ENCODE assay signal across 30 mouse cellular contexts in the genomic region with DNA sequence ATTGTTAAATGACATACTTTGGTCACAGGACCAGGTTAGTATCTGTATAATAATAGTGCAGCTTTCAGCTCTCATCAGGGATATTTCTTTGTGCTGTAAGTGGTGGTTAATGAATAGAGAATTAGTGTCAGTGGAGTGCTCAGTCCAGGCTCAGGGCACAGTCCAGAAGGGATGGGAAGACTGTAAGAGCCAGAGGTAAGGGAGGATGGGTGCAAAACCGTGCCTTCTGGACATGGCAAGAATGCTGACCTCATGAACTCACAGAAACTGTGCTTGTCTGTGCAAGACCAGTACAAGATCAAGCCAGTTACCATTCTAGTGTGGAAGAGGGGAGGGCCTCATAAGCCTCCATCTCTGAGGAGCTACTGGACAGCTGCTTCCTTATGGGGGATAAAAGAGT.
DNase-seq lines count a peak whose midpoint lies in the region; ATAC-seq and TF ChIP-seq lines count a peak whose summit lies in the region.
"Had no signal": no experiment of that assay in that cellular context is flagged by ENCODE, and none has a peak within 500 bp of the region (broad histone marks: within the 10 kb centered on the region; RNA-seq: fewer than 3 reads in every experiment).

No protein-coding gene starts in this region.

- no peaks in the 10 kb centered on the region for H3K36me3 ChIP-seq in kidney, adult 2 months (ENCODE audit: control insufficient read depth, insufficient read depth, low read length)
- H3K36me3 ChIP-seq in kidney, embryonic 16.5 days (ENCODE audit: insufficient read depth, low read length), result no peaks in the 10 kb centered on the region
- no peaks in the 10 kb centered on the region for H3K36me3 ChIP-seq in myocyte (ENCODE audit: control insufficient read depth, insufficient read depth)
- H3K36me3 ChIP-seq: embryonic facial prominence, embryonic 10.5 days; embryonic facial prominence, embryonic 13.5 days; heart, embryonic 12.5 days; heart, embryonic 15.5 days; hindbrain, embryonic 10.5 days; hindbrain, embryonic 13.5 days had no signal

- peaks cover 3% of the 10 kb centered on the region; the same call in 1 of the 2 replicates for H3K9me3 ChIP-seq in kidney, embryonic 16.5 days (ENCODE audit: low read length)
- H3K9me3 ChIP-seq: embryonic facial prominence, embryonic 10.5 days; embryonic facial prominence, embryonic 13.5 days; forebrain, embryonic 13.5 days; heart, embryonic 15.5 days; hindbrain, embryonic 10.5 days; hindbrain, embryonic 13.5 days had no signal

- no peak for TF ChIP-seq CTCF in kidney, adult 2 months (conservative IDR thresholded peaks at IDR 0.05; ENCODE audit: insufficient read depth, insufficient read length, low read depth, low read length)

- 53% methylated on average over 1 of the region's 1 CpGs for WGBS in kidney, adult 2 months
- 84% methylated on average over 1 of the region's 1 CpGs for WGBS in kidney, embryonic 16.5 days

- H3K79me2 ChIP-seq in myocyte (ENCODE audit: control insufficient read depth, insufficient read depth), result no peaks in the 10 kb centered on the region

- no peak overlapping the region for H3K4me2 ChIP-seq in kidney, embryonic 16.5 days (replicated peaks; ENCODE audit: low read depth, low read length)
- no peak overlapping the region for H3K4me2 ChIP-seq in myocyte (ENCODE audit: low read depth)
- H3K4me2 ChIP-seq: embryonic facial prominence, embryonic 13.5 days; forebrain, embryonic 13.5 days; heart, embryonic 12.5 days; heart, embryonic 15.5 days; hindbrain, embryonic 13.5 days had no signal

- H3ac ChIP-seq in myocyte (ENCODE audit: control insufficient read depth, insufficient read length), result no peak overlapping the region

- peak; percentile 64 for ATAC-seq in kidney, embryonic 16.5 days (ENCODE audit: low FRiP score, low TSS enrichment)
- ATAC-seq: activated CD4-positive, CD25-positive, alpha-beta regulatory T cell, adult 4 months; forebrain, embryonic 13.5 days; forebrain, embryonic 16.5 days; hindbrain, postnatal 0 days had no signal

- DNase-seq in kidney, adult 2 months, result peak; percentile 78
- no peak for DNase-seq in kidney, postnatal 4 days
- DNase-seq in kidney, postnatal 14 days, result peak; percentile 17
- DNase-seq in gastrocnemius, postnatal 36 days, result no peak
- DNase-seq in spleen, postnatal 14 days (ENCODE audit: low spot score in 2 of 2), result no peak
- no peak for DNase-seq in c-Kit-positive CD71-positive TER-119-positive erythroid progenitor cells, embryonic 14.5 days (ENCODE audit: low spot score)
- DNase-seq: adrenal gland, adult 8-10 months; adrenal gland, postnatal 25 days; cerebellum, adult 18-20 months; cerebellum, adult 9-11 months; cerebellum, postnatal 25 days; embryo, embryonic 11 days; gastrocnemius, adult 2 months; gastrocnemius, postnatal 14 days; heart, adult 18-20 months; heart, postnatal 10 days; heart, postnatal 36 days had no signal

- H3K27ac ChIP-seq in kidney, adult 2 months (ENCODE audit: insufficient read depth, low read depth, low read length), result peak overlapping the region; percentile 55; the same call in 1 of the 2 replicates
- H3K27ac ChIP-seq in kidney, embryonic 16.5 days (ENCODE audit: low read length), result no peak overlapping the region
- H3K27ac ChIP-seq: embryonic facial prominence, embryonic 10.5 days; embryonic facial prominence, embryonic 13.5 days; forebrain, embryonic 13.5 days; gastrocnemius, adult 2 months; heart, embryonic 15.5 days; hindbrain, embryonic 10.5 days; hindbrain, embryonic 13.5 days; hindbrain, postnatal 0 days had no signal

- H3K4me1 ChIP-seq in kidney, adult 2 months (ENCODE audit: control insufficient read depth, insufficient read depth, low read length), result peaks cover 30% of the 10 kb centered on the region
- H3K4me1 ChIP-seq in kidney, embryonic 16.5 days (ENCODE audit: insufficient read depth, low read length), result peaks cover 24% of the 10 kb centered on the region

- H3K27me3 ChIP-seq in kidney, adult 2 months (replicated peaks; ENCODE audit: control insufficient read depth, insufficient read depth, low read length), result no peaks in the 10 kb centered on the region
- no peaks in the 10 kb centered on the region for H3K27me3 ChIP-seq in kidney, embryonic 16.5 days (ENCODE audit: insufficient read depth, low read length)
- no peaks in the 10 kb centered on the region for H3K27me3 ChIP-seq in myocyte (ENCODE audit: control insufficient read depth, insufficient read depth, insufficient read length)
- H3K27me3 ChIP-seq: embryonic facial prominence, embryonic 13.5 days; forebrain, embryonic 13.5 days; heart, embryonic 12.5 days; heart, embryonic 15.5 days; hindbrain, embryonic 13.5 days had no signal

- TF ChIP-seq POLR2A in kidney, adult 2 months (IDR thresholded peaks at IDR 0.05; ENCODE audit: low read depth, low read length), result no peak
- TF ChIP-seq POLR2A in myocyte (IDR thresholded peaks at IDR 0.05; ENCODE audit: insufficient read length, low read depth), result no peak

- intact Hi-C loops in gastrocnemius, postnatal 36 days (cut with DNase I), result no loop called here

- H3K9ac ChIP-seq in kidney, embryonic 16.5 days (replicated peaks; ENCODE audit: low read length), result no peak overlapping the region
- H3K9ac ChIP-seq: embryonic facial prominence, embryonic 13.5 days; forebrain, embryonic 13.5 days; heart, embryonic 12.5 days; heart, embryonic 15.5 days; hindbrain, embryonic 13.5 days had no signal

- H3K4me3 ChIP-seq in kidney, adult 2 months (ENCODE audit: insufficient read depth, low read depth, low read length), result no peak overlapping the region
- H3K4me3 ChIP-seq in kidney, embryonic 16.5 days (ENCODE audit: low read length), result no peak overlapping the region
- no peak overlapping the region for H3K4me3 ChIP-seq in myocyte
- H3K4me3 ChIP-seq: embryonic facial prominence, embryonic 10.5 days; embryonic facial prominence, embryonic 13.5 days; erythroblast, embryonic 14.5 days; forebrain, embryonic 13.5 days; gastrocnemius, adult 2 months; heart, embryonic 12.5 days; heart, embryonic 15.5 days; hindbrain, embryonic 10.5 days; hindbrain, embryonic 13.5 days had no signal

TF ChIP-seq in myocyte, 11 proteins besides CTCF, POLR2A, EP300 and RAD21:
- TF ChIP-seq SRF (IDR thresholded peaks at IDR 0.05; ENCODE audit: control insufficient read depth, insufficient read length, low read depth) (peak; percentile 14), CEBPB (IDR thresholded peaks at IDR 0.05; ENCODE audit: insufficient read depth, poor library complexity, severe bottlenecking) (no peak)

Comparison
In these comparisons a context has a peak if more than half of its experiments do, and no peak if none do; other contexts are left out.
1. DNase-seq: peak in kidney, adult 2 months (single experiment) and kidney, postnatal 14 days (single experiment); none in kidney, postnatal 4 days (0 of 2), gastrocnemius, postnatal 36 days (0 of 2), spleen, postnatal 14 days (0 of 2) and c-Kit-positive CD71-positive TER-119-positive erythroid progenitor cells, embryonic 14.5 days (single experiment).